8 mouse cellular contexts compared by ENCODE assay signal in the genomic region with DNA sequence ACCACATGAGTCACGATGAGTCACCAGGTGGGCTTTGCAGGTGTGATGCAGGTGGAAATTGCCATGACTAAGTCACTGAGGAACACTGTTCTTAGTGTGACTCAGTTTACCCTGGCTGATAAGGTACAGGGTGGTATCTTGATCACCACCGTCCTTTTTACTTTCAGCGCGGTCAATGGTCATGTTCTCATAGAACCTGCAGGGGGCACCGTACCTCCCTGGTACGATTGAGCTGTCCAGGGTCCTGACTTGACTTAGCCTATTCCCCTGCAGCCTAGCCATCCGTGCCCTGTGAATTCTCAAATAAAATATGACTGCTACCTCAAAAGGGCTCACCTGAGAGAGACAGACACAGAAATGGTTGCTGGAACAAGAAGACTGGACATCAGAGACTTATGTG. TPM values are rescaled to one million over a fixed set of nuclear protein-coding genes. Genes with fewer than 3 reads are reported as not detected.
A peak's percentile ranks its signal among the peaks of the same experiment; 100 is the strongest.
DNase-seq lines count a peak whose midpoint lies in the region; ATAC-seq and TF ChIP-seq lines count a peak whose summit lies in the region.
"Had no signal": no experiment of that assay in that cellular context is flagged by ENCODE, and none has a peak within 500 bp of the region (broad histone marks: within the 10 kb centered on the region; RNA-seq: fewer than 3 reads in every experiment).

No protein-coding gene starts in this region.

- no peak for ATAC-seq in Patski

- POLR2A ChIA-PET in Patski (lab: Charles Lee) = no interaction called here

- H3K27me3 ChIP-seq in Patski = peaks cover 17% of the 10 kb centered on the region
- peaks cover 89% of the 10 kb centered on the region for H3K27me3 ChIP-seq in limb, embryonic 10.5 days (ENCODE audit: low read depth, poor library complexity, severe bottlenecking)
- no peaks in the 10 kb centered on the region for H3K27me3 ChIP-seq in splenic B cell, adult 2 months (ENCODE audit: control insufficient read depth, insufficient read depth, low read length, poor library complexity, severe bottlenecking)

- in situ Hi-C loops in Patski (cut with MboI; ENCODE audit: low pct_unique_long_range_greater_than_20kb) = loop anchor here (5.0 kb wide), 1 partner anchor 165 kb away; no protein-coding TSS in a partner anchor

- 16% methylated on average over 7 of the region's 7 CpGs for WGBS in limb, embryonic 10.5 days

- no peaks in the 10 kb centered on the region for H3K9me3 ChIP-seq in limb, embryonic 10.5 days (replicated peaks)
- H3K9me3 ChIP-seq: neural tube, embryonic 13.5 days had no signal

- H3K4me3 ChIP-seq in layer of hippocampus, adult 2 months = no peak overlapping the region
- H3K4me3 ChIP-seq in limb, embryonic 10.5 days = no peak overlapping the region
- H3K4me3 ChIP-seq: neural tube, embryonic 13.5 days had no signal

- CTCF ChIA-PET in Patski (lab: Charles Lee) = no interaction called here

- no peak for DNase-seq in layer of hippocampus, adult 2 months (ENCODE audit: low spot score in 2 of 2)
- DNase-seq in layer of hippocampus, adult 11-12 months (ENCODE audit: low spot score) = no peak
- peak; percentile 4 for DNase-seq in Patski (ENCODE audit: low read depth, low spot score)
- DNase-seq in embryo, embryonic 10.5 days (ENCODE audit: low spot score) = peak; percentile 91
- DNase-seq in limb, embryonic 10.5 days (ENCODE audit: low spot score) = peak; percentile 81
- DNase-seq in splenic B cell, adult 2 months (ENCODE audit: low read depth, low spot score) = peak; percentile 54
- DNase-seq in T-cell, adult 2 months (ENCODE audit: low spot score) = no peak

- TF ChIP-seq CTCF in layer of hippocampus, adult 2 months (conservative IDR thresholded peaks at IDR 0.05) = peak; percentile 84
- peak; percentile 85 for TF ChIP-seq CTCF in Patski (IDR thresholded peaks at IDR 0.05)

- peaks cover 16% of the 10 kb centered on the region for H3K4me1 ChIP-seq in limb, embryonic 10.5 days

- no peaks in the 10 kb centered on the region for H3K36me3 ChIP-seq in limb, embryonic 10.5 days
- H3K36me3 ChIP-seq in splenic B cell, adult 2 months (ENCODE audit: control insufficient read depth, insufficient read depth, low read length, poor library complexity, severe bottlenecking) = no peaks in the 10 kb centered on the region
- H3K36me3 ChIP-seq: neural tube, embryonic 13.5 days had no signal

- H3K27ac ChIP-seq in layer of hippocampus, adult 2 months = no peak overlapping the region
- H3K27ac ChIP-seq in limb, embryonic 10.5 days = no peak overlapping the region
- H3K27ac ChIP-seq: neural tube, embryonic 13.5 days had no signal

RNA-seq across cellular contexts. Expression of a gene that starts 8.4 kb away (rescaled TPM):
- total RNA-seq in layer of hippocampus, adult 2 months (2021) = 10 to 100 TPM; 48.1 to 48.3 TPM
- polyA plus RNA-seq in Patski (2021) = not detected
- polyA plus RNA-seq in limb, embryonic 10.5 days (2016; fragmentation: Nextera tagmentation; extraction: Ambion mirVana) = 2.4 and 3.8 TPM in 2 replicates

RNA-seq across cellular contexts. Expression of a gene that starts 14.2 kb away (rescaled TPM):
- 10 to 100 TPM; 40.0 to 41.8 TPM for total RNA-seq in layer of hippocampus, adult 2 months (2021)
- polyA plus RNA-seq in Patski (2021) = not detected
- polyA plus RNA-seq in limb, embryonic 10.5 days (2016; fragmentation: Nextera tagmentation; extraction: Ambion mirVana) = 2.8 and 5.9 TPM in 2 replicates

RNA-seq across cellular contexts. Expression of a gene that starts 21.0 kb away (rescaled TPM):
- 10 to 100 TPM; 51.1 to 52.0 TPM for total RNA-seq in layer of hippocampus, adult 2 months (2021)
- polyA plus RNA-seq in Patski (2021) = not detected
- 10.6 TPM in 2 replicates for polyA plus RNA-seq in limb, embryonic 10.5 days (2016; fragmentation: Nextera tagmentation; extraction: Ambion mirVana)

RNA-seq across cellular contexts. Expression of a gene that starts 49.6 kb away (rescaled TPM):
- total RNA-seq in layer of hippocampus, adult 2 months (2021) = 1 to 10 TPM; 1.4 to 2.7 TPM
- polyA plus RNA-seq in Patski (2021) = not detected
- 0.29 and 0.55 TPM in 2 replicates for polyA plus RNA-seq in limb, embryonic 10.5 days (2016; fragmentation: Nextera tagmentation; extraction: Ambion mirVana)

Comparison
In these comparisons a context has a peak if more than half of its experiments do, and no peak if none do; other contexts are left out.
1. DNase-seq: peak in Patski (single experiment), embryo, embryonic 10.5 days (single experiment), limb, embryonic 10.5 days (single experiment) and splenic B cell, adult 2 months (single experiment); none in layer of hippocampus, adult 2 months (0 of 2), layer of hippocampus, adult 11-12 months (single experiment) and T-cell, adult 2 months (single experiment).
2. RNA of a gene that starts 21.0 kb away (polyA plus RNA-seq): 10.6 TPM in limb, embryonic 10.5 days; not detected in Patski (single experiment); every median in the first group is over 10 times any median in the second.